Mouse (Mus musculus): ENCODE data around the gene Pknox2.

Pknox2 gene

DNA sequence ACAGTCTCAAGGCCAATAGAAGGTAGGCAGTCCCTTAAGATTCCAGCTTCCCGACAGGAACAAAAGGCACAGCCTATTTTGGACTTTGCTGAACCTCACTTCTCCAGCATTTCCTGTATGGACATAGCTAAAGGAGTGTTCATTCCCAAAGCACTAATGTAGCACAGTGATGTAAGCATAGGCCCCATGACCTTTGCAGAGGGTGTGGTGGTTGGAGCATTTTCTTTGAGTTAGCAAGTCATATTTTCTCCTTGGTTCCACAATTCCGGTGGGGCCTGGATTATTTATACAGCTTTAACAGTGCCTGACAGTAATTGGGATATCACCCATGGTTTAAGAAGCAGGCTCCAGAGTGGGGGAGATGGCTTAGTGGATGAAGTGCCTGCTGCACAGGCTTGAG lies 298.5 kb downstream of the Pknox2 start:
- no peak for DNase-seq (ENCODE audit: extremely low read depth, low read depth, low spot score)

DNA sequence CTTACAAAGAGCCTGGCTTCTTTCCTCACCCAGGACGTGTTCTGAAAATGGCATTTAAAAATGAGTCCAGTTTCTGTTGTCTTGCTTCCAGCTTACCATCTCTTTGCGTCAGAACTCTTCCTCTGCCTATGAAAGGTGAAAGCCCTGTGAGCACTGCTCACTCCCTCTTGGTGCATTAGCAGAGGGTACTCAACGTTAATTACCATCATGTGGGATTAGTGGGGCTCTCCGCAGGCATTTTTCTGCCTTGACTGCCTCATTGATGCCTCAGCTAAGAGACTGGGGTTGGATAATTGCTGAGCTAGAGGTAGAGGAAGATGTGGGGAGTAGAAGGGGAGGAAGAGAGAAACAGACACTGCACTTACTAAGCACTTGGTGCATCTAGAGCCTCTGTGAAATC lies 300.9 kb downstream of the Pknox2 start:
- DNase-seq (ENCODE audit: extremely low read depth, low read depth, low spot score): no peak
